Mouse (Mus musculus): ENCODE results near the gene Rps16. TPM values are rescaled to one million over a fixed set of nuclear protein-coding genes. Genes with fewer than 3 reads are reported as not detected.

Rps16 gene
- total RNA-seq, 4 experiments from 2014 or later: 521 to 591 (median 572) TPM

DNA sequence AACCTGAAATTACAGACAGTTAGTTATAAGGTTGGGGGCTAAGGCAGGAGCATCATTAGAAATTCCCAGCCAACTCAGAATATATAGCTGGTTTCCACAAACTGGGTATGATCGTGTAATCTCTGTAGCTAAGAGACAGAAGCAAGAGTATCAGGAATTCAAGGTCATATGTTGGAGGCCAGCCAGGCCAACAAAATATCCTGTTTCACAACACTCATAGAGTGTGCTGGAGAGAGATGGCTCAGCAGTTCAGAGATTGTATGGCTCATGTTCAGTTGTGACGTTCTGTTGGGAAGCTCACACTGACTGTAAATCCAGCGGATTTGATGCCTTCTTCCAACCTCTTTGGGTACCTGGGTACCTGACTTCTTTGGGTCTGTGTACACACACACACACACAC, 2.7 kb upstream of the Rps16 start:
- DNase-seq (ENCODE audit: low spot score in 2 of 2): no peak

DNA sequence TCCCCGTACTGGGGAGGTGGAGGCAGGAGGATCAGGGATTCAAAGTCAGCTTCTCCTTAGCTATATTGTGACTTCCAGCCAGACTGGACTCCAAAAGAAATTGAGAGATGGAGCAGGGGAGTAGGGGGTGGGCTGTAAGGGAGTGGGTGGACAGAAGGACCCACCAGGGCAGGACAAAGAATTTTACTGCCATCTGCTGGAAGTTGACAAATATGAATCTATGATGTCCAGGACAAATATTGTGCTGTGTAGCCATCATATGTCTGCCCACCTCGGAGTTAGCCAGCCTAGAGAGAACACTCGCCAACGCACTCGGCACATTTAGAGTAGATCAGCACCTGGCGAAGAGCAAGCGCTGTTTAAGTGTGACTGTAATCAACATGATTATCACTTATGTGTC, 1.9 kb upstream of the Rps16 start:
- no peak for DNase-seq (ENCODE audit: low spot score in 2 of 2)

DNA sequence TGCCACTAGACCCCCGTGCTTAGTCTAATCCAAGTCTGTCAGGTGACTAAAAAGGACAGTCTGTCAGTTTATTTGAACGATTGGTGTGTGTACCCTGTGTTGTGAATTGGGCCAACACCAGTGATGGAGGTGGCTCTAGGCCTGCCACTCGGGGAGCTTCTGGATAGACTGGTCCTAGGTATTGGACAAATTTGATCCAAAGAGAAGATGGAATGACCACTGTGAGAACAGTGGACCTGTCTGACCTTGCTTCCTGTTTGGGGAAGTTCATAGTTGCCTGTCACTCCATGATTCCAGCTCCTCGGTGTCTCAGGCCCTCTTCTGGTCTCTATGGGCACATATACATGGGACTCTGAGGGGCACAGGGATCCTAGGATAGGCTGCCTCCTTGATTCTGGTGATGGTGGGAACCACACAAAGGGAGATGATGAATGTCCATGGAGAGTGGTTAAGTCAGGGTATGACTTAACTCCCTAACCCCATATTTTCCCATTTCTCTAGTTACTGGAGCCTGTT, 1.3 kb downstream of the Rps16 start:
- DNase-seq (ENCODE audit: low spot score in 2 of 2): no peak

DNA sequence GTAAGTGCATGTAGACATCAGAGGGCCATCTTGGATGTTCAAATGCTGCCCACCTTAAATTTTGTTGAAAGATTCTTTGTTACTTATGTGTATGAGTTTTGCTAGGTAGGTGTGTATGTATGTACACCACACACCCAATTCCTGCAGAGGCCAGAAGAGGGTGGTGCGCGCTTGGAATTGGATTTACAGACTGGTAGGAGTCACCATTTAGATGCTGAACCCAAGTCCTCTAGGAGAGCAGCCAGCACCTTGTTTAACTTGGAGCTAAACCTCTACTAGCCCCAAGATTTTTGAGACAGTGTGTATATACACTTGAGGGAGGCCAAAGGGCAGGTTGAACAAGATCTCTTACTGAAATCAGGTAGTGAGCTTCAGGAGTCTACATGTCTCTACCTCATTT, 2.8 kb downstream of the Rps16 start:
- DNase-seq (ENCODE audit: low spot score in 2 of 2): no peak

DNA sequence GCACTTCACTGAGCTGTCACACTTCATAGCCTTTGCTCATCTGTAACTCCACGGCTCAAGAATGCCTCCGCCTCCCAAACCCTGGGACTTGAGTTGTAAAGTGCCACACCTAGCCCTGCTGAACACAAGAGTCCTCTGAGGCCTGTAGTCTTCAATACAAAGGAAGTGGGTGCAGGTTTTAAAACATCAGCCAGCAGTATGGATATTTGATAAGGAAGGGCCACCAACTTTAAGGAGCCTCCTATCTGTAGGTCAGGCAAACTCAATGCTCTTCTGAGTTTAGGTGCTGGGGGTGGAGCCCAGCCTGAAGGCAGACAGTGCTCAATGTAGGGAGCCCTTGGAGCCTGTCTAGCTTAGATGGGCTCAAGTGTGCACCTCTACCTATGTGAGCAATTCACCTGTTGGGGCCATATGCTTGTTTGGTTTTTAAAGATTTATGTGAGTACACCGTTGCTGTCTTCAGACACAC, 3.7 kb downstream of the Rps16 start:
- DNase-seq (ENCODE audit: low spot score in 2 of 2): no peak

DNA sequence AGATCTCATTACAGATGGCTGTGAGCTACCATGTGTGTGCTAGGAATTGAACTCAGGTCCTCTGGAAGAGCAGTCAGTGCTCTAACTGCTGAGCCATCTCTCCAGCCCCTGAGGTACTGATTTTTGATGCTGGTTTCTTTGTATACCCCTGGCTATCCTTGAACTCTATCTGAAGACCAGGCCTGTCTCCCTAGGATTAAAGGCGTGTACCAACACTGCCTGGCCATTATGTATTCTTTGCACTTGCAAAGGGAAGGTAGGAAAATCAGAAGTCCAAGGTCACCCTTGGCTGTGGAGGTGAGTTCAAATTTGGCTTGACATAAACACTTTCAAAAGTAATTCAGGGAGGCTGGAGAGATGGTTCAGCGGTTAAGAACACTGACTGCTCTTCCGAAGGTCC, 4.1 kb downstream of the Rps16 start:
- no peak for DNase-seq (ENCODE audit: low spot score in 2 of 2)

DNA sequence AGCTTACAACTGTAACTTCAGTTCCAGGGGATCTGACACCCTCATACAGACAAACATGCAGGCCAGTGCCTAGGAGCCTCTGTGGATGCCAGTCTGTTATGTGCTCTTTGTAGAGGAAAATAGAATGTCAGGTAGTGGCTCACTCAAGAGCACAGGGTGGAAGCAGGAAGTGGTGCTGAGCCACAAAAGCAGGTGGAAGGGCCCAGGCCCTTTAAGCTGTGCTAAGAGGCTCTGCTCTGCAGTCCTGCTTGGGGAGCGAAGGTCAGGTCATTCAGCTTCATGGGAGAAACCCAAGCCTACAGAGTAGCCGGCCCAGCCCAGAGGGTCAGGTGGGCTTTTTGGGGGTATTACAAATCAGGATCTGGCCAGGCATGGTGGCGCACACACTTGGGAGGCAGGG, 4.8 kb downstream of the Rps16 start:
- no peak for DNase-seq (ENCODE audit: low spot score in 2 of 2)

DNA sequence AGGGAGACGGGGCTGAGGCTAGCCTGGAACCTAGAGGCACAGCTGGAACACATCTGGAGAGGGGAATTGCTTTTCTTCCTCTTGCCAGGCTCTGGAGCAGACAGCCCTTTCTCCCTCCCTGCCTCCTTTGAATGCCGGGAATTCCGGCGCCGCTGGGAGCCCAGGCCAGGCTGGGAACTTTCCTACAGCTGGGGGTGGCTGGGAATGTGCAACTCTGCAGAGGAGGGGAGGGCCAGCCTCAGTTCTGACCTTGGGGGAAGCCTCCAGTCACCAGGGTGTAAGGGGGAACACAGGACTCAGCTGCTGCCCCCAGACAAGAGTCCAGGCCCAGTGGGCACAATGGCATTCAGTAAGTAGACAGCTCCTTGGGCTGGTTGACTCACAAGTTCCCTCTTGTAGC, 6.5 kb downstream of the Rps16 start:
- no peak for DNase-seq (ENCODE audit: low spot score in 2 of 2)

DNA sequence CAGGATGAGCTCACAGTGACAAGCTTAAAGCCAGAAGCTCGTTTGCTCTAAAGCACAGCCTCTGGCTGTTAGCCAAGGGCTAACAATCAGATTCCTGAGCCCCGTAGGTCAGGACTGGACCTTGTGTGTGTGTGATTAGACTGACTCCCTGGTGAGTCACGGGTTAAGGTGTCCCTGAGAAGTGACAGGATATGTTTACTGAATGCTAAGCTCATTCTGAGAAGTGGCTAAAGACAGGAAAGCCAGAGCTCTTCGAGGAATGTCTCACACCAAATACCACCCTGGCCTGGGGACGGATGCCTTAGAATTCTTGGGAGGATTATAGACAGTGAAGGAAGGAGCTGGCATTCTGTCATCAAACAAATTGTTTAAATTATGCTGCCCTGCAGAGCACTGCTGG, 7.5 kb downstream of the Rps16 start:
- DNase-seq (ENCODE audit: low spot score in 2 of 2): no peak

DNA sequence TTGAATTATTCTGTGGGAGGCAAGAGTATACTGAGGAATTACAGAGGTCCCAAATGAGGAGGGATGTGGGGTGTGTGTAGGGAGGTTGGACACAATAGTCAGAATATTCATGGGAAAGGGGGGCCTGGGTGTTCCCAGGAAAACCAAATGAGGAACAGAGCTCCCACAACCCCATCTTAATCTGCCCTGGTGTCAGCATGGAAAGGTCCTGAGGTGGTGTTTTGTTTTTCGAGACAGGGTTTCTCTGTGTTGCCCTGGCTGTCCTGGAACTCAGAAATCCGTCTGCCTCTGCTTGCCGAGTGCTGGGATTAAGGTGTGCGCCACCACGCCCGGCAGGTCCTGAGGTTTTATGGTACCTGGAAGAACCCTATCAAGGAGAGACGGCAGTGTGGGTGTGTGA, 8.0 kb downstream of the Rps16 start:
- no peak for DNase-seq (ENCODE audit: low spot score in 2 of 2)

DNA sequence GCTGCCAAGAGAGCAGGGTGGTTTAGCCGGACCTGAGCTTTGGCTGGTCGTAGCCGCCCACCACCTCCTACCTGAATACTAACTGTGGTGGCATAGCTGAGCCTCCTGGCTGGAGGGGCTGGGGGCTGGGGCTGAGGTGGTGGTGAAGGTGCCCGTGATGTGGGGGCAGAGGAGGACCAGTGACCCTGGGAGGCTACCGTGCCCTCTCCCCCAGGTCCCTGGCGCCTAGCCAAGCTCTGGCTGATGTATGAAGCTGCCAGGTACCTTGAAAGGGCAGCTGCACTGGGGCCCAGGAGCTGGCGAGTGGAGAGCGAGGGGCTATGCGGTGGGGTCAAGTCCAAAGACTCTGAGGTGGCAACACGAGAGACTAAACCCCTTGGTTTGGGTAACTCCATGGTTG, 9.4 kb downstream of the Rps16 start:
- DNase-seq (ENCODE audit: low spot score in 2 of 2): no peak

DNA sequence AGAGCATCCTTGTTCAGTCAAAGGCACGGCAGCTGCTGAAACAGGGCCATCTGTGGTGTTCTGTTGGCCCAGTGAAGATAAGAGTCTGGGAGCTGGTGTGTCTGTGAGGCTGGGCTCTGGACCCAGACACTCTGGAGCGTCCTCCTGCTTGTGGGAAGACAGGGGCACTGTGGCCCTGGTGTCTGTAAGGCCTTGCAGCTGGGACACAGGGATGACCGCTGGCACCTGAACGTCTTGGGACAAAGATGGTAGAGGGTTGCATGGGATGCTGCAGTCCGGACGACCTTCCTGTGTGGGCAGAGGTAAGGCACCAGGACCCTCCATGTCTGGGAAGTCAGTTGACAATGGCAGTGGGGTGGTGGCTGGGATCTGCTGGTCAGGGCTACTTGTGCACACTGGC, 9.8 kb downstream of the Rps16 start:
- no peak for DNase-seq (ENCODE audit: low spot score in 2 of 2)

DNA sequence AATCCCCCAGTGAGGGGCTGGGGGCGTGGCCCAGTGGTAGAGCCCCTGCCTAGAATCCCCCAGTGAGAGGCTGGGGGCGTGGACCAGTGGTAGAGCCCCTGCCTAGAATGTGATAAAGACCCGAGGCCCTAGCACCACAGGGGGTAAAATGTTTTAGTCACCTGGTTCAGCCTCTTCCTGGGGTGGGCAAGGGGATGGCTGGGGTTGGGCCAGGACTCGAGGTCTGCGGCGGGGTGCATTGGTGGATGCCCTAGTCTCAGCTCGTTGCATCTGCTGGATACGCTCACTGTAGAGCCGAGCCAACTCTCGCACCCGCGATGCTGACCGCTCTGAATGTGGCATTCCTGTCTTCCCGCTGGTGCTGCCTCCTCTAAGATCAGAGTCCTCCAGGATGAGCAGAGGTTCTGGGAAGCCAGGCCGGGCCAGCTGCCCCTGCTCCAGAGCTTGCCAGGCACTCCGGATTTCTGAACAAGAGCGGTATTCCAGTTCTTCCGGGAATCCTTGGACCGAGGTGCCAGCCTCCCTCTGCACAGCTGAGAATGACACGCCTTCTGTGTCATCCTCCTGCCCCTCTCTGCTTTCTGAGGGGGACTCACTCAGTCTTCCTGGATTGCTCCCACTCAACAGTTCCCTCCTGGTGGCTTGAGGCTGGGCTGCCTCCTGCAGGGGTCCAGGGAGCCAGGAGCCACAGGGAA, 11.3 kb downstream of the Rps16 start:
- no peak for DNase-seq (ENCODE audit: low spot score in 2 of 2)

DNA sequence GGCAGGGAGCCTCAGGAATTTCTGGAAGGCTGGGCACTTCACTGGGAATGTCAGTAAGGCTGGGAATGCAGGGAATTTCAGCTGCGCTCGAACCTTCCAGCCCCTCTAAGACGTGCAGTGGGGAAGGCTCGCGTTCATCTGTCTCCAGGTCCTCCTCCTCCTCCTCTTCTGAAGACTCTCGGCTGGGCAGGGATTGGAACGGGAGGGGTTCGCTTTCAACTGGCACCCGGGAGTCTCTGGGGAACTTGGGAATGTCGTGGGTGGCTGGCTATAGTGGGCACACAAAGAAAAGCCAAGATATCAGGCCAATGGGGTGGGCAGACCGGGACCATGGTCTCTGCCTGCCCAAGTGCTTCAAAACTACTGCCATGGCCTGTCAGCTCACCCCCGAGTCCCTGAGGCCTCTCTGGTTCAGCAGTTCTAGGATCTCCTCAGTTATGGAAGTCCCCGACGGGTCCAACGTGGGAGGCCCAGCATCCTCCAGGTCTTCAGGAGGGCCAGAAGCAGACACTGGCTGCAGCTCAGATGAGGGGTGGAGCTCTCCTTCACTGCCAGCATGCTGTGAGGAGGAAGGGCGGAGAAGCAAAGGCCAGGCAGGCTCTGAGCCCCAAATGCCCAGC, 12.1 kb downstream of the Rps16 start:
- DNase-seq (ENCODE audit: low spot score in 2 of 2): no peak

DNA sequence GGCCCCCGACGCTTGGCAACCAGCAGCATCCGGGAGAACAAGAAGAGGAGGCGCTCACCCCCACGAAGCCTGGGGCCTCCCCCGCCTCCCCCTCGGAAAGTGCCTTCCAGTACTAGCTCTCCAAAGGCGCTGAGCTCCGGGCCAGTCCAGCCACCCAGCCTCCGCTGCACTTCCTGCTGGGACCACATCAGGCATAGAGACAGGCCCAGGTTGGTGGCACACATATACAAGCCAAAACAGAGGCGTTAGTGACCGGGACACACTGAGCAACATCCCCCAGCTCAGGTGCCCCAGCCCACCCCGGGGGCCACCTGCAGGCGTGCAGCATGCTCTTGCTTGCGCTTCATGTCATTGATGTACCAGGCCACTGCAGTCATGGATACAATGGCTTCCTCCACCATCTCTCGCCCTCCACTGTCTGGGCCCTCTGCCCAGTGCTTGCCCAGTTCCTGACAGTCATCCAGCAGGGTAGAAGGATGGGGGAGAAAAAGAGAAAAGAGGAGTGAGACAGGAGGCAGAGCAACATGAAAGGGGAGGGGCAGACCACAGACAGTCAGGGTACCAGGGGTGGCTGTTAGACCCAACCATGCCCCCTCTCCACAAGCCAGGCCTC, 17.3 kb downstream of the Rps16 start:
- no peak for DNase-seq (ENCODE audit: low spot score in 2 of 2)

DNA sequence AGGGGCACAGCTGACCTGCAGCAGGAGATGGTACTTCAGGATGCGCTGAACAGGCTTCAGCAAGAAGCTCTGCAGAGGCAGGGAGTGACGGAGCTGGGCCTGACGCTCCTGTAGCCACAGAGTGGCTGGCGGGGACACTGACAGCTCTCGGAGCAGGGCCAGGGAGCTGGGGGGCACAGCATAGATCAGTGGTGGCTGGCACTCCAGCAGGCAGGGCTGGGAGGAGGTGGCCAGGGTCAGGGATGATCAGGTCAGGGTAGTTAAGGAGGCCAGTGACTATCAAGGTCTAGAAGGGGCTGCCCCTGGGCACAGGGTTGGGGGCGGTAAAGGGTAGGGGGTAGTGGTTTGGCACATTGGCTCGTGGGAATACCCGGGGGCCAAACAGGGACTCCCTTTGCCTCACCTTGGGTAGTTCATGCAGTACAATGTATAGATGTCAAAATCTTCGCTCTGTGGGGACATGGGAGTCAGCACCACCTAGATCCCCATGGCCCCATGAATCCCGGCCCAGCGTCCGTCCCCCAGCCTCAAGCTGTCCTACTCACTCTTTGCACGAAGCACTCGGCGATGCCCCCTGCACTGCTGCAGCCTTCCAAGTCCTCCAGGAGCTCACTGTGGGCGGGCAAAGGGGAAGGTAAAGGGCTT, 17.9 kb downstream of the Rps16 start:
- DNase-seq (ENCODE audit: low spot score in 2 of 2): no peak

DNA sequence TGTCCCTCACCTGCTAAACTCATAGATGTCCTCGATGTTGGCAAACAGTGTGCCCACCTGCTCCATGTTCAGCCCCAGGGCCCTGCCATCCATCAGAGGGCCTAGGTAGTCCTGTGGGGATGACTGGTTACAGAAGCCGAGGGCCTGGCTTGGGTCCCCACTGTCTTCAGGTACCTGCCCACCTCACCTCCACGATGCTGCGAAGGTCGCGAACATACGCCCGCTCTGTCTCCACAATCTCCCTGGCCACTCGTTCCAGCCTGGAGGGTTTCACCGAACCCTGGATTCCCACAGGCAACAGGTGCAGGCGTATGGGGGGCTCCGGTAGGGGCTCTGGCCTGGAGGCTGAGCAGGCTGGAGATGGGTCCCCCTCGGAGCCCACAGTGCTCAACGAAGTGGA, 19.6 kb downstream of the Rps16 start:
- DNase-seq (ENCODE audit: low spot score in 2 of 2): no peak

DNA sequence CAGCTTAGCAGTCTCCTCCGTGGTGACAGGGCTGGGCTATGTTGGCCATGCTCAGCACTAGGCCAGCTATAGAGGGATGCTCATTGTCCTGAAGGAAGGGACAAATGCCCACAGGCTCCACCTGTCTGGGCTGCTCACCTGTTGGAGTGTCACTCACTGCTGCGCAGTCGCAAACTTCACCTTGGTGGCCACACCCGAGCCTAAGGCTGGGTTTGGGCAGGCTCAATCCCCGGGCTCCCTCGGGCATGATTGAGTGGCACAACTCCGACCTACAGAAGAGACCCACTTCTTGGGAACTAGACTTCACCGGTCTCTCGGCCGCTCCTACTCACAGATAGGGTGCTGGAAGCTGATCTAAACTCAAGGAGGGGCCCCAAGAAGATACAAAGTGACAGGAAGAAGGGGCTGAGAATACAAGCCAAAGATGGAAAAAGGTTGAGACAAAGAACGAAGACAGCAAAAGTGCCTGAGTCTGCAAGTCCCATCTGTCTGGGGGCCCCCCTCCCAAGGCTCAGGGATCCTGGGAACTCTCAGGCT, 20.6 kb downstream of the Rps16 start:
- no peak for DNase-seq (ENCODE audit: low spot score in 2 of 2)

DNA sequence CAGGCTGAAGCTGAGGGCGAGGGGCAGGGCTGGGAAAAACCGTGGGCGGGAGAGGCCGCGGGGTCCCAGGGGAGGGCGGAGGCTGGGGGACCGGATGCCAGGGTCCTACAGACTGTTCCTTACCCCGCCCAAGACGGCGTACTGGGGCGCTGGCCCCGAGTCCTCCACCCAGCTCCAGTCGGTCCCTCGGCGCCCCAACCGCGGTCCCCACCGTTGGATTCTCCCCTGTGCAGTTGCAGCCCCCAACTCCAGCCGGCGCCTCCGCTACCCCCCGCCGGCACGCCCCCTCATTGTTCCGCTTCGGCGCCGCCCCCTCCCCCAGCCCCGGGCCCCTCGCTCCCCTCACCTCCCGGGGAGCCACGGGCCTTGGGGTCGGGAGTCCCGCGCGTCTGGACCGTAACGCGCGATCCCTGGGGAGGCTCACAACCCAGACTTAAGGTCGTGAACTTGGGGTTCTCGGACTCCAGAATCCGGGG, 21.1 kb downstream of the Rps16 start:
- DNase-seq (ENCODE audit: low spot score in 2 of 2): peak in 1 of 2 experiments; percentile 30

DNA sequence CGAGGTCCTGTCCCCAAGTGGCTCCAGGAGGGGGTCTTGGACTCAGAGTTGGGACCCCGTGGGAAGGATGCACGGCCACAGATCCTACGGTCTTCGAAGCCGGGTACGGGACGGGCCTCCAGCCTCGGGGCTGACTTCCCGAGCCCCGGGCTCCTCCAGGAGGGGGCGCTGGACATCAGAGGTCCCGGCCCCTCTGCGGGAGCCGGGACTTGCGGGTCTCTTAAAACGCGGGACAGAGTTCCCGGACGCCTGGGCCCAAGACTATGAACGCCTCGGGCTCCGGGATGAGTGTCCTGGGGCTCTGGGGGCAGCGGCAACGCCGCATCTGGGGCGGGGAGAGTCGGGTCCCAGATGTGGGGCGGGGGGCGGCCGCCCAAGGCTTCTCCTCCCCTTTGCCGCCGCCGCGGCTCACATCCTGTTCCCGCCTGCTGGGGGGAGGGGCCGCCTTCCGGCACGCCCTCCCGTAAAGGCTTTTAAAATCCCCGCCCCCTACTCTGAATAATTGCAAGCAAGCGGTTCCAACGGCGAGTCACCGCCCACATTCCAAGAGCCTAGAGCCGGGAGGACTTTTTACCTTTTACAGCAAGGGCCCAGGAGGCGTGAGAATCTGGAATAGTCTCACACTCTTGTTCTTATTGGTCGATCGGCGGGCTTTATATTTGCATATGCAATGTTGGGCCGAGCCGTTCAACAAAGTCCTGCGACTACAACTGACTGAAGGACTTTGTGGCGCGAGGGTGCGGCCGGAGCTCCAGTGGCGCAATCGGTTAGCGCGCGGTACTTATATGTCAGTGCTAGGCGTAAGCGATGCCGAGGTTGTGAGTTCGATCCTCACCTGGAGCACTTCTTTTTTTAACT, 22.0 kb downstream of the Rps16 start, which contains the start of gene Plekhg2:
Gene Plekhg2, minus strand, starts transcription at position 349 of the 858 bp plus-strand sequence.
- DNase-seq (ENCODE audit: low spot score in 2 of 2): peak; percentile 93 to 98

DNA sequence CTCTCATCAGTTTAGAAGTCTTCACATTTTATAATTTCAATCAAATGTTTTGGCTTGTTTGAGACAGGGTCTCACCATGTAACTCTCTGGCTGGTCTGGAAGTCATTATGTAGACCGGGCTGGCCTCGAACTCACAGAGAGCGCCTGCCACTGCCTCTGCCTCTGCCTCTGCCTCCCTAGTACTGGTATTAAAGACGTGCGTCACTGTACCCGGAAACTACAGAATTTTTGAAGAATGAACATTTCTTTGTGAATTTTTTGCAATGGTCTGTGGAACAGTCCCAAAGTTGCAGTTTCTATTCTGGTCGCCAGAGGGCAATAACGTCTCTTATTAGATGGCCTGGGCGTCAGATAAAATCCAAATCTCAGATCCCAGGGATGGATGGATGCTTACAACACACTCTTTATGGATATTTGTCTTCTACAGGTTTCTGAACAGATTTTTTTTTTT, 22.7 kb downstream of the Rps16 start:
- DNase-seq (ENCODE audit: low spot score in 2 of 2): peak; percentile 53 to 64
